Mouse (Mus musculus) forebrain, embryonic 11.5 days (tissue): ENCODE data around the gene Ces2c. TPM values are rescaled to one million over a fixed set of nuclear protein-coding genes. Genes with fewer than 3 reads are reported as not detected.
"Not testable (repeated sequence)": the region's sequence is repeated elsewhere in the genome, so short reads cannot be mapped to it uniquely, and the experiment has no call there.

Experiments used
- ATAC-seq: fragments of 200-750 bp; cut with Nextera tagmentation; replicated peaks from 2 replicates; pipeline ENCODE4 v1.8.0; 2017; ENCODE audit warnings: moderate TSS enrichment; ENCODE audit not compliant: low FRiP score
- DNase-seq: peaks from one replicate; pipeline ENCODE4 v3.0.0-alpha.2; 2017; ENCODE audit warnings: low spot score
- H3K27ac ChIP-seq: fragments of 300-500 bp; sonication (generic); 2 replicates; pipeline ENCODE4 v1.5.1; 2014; ENCODE audit warnings: low read depth, low read length
- H3K27me3 ChIP-seq: fragments of 300-500 bp; sonication (generic); 2 replicates; pipeline ENCODE4 v1.6.1; 2014; ENCODE audit warnings: mild to moderate bottlenecking, low read length, mixed read lengths; ENCODE audit not compliant: control insufficient read depth, insufficient read depth
- H3K36me3 ChIP-seq: fragments of 300-500 bp; sonication (generic); 2 replicates; pipeline ENCODE4 v1.6.1; 2014; ENCODE audit warnings: mild to moderate bottlenecking, low read length, moderate library complexity, mixed read lengths; ENCODE audit not compliant: control insufficient read depth, insufficient read depth
- H3K4me1 ChIP-seq: fragments of 300-500 bp; sonication (generic); replicated peaks from 2 replicates; pipeline ENCODE4 v1.6.1; 2014; ENCODE audit warnings: low read length, mixed read lengths; ENCODE audit not compliant: control insufficient read depth, insufficient read depth
- H3K4me2 ChIP-seq: fragments of 300-500 bp; sonication (generic); 2 replicates; pipeline ENCODE4 v1.6.1; 2014; ENCODE audit warnings: low read depth, mild to moderate bottlenecking, low read length, moderate library complexity, mixed read lengths; ENCODE audit not compliant: severe bottlenecking
- H3K4me3 ChIP-seq: fragments of 300-500 bp; sonication (generic); 2 replicates; pipeline ENCODE4 v1.5.1; 2014; ENCODE audit warnings: low read depth, low read length
- H3K9ac ChIP-seq: fragments of 300-500 bp; sonication (generic); 2 replicates; pipeline ENCODE4 v1.6.1; 2014; ENCODE audit warnings: low read length
- H3K9me3 ChIP-seq: fragments of 300-500 bp; sonication (generic); 2 replicates; pipeline ENCODE4 v1.6.1; 2016; ENCODE audit warnings: low read length, mixed read lengths; ENCODE audit not compliant: control insufficient read depth
- WGBS: fragments of 180-500 bp; shearing (Covaris S2); extraction: QIAGEN DNeasy Blood & Tissue Kit; methylation state at CpG from one replicate; pipeline ENCODE4 v1.1.7; 2014; 5-methylcytosine and 5-hydroxymethylcytosine counted together
- polyA plus RNA-seq: library from polyadenylated mRNA; unstranded; fragments of >200 nt; fragmentation: Nextera tagmentation; extraction: Ambion mirVana; gene quantifications from 2 replicates; pipeline ENCODE4 v1.2.1, GENCODE M21; 2014

The Ces2c gene
- polyA plus RNA-seq, 1 experiment from 2014 or later = not detected

DNA sequence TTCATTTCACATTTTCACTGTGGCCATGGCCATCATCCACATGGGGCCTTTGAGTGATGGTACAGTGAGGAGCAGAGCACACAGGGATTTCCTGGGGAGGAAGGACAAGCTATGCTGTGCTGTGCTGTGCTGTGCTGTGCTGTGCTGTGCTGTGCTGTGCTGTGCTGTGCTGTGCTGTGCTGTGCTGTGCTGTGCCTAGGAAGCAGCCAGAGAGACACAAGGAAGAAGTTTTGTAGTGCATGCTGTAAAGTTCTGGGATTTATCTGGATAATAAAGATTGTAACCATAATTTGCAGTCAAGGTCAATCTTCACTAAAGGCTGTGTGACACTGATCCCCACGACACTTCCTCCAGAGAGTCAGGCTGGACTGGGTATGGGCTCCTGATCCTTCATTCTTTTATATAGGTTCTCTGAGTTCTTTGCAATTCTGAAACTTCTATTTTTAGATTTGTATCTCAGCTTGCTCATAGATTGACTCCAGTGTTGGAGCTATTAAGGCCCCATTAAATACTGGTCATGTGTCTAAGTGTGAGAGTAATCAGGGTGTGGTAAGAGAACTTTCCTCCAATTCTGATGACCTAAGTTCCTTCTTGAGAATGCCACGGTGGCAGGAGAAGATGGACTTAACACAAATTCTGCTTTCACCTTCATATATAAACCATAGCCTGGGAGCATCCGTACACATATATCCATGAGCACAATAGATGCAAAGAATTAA lies 5.3 kb upstream of the Ces2c start:
- ATAC-seq = no peak
- no peaks in the 10 kb centered on the region for H3K36me3 ChIP-seq
- 80% methylated on average over 3 of the region's 3 CpGs for WGBS

DNA sequence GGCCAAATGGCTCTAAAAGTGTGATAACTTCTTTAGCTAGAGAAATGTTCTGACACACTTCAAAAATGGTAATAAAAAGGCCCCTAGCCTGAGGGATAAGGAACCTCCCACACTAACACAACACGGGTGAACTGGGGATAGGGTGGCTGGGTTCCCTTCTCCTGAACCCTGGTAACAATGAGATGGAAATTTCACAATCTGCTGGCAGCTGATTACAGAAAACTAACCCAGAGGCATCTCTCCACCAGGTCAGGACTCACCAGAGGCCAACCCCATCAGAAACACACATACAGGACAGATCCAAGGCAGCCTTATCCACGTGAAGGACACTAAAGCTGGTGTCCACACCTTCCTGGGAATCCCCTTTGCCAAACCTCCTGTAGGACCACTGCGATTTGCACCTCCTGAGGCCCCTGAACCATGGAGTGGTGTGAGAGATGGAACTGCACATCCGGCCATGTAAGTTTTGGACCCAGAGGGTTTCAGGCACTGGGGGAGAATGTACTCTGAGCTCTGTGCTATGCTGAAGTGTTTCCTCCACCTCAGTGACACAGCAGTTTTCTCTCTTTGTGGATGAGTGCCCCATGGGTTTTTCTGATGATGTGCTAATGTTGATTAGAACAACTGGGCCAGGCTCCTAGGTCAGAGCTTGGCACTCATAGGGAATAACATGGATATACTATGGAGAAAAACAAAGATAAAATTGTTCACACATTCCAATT lies 1.0 kb downstream of the Ces2c start:
- 75% methylated on average over 4 of the region's 4 CpGs for WGBS
- H3K4me3 ChIP-seq = no peak overlapping the region
- no peaks in the 10 kb centered on the region for H3K9me3 ChIP-seq
- no peak for DNase-seq
- H3K9ac ChIP-seq = no peak overlapping the region
- H3K27ac ChIP-seq = no peak overlapping the region
- H3K36me3 ChIP-seq = no peaks in the 10 kb centered on the region
- no peak overlapping the region for H3K4me2 ChIP-seq
- ATAC-seq = no peak
- H3K27me3 ChIP-seq = no peaks in the 10 kb centered on the region
- no peaks in the 10 kb centered on the region for H3K4me1 ChIP-seq

More for the DNA sequence above, 5.3 kb upstream of the Ces2c start:
- no peak overlapping the region for H3K4me3 ChIP-seq
- no peaks in the 10 kb centered on the region for H3K9me3 ChIP-seq
- H3K4me1 ChIP-seq = no peaks in the 10 kb centered on the region
- H3K27ac ChIP-seq = no peak overlapping the region
- DNase-seq = no peak
- H3K27me3 ChIP-seq = no peaks in the 10 kb centered on the region
- H3K9ac ChIP-seq = no peak overlapping the region
- H3K4me2 ChIP-seq = no peak overlapping the region

DNA sequence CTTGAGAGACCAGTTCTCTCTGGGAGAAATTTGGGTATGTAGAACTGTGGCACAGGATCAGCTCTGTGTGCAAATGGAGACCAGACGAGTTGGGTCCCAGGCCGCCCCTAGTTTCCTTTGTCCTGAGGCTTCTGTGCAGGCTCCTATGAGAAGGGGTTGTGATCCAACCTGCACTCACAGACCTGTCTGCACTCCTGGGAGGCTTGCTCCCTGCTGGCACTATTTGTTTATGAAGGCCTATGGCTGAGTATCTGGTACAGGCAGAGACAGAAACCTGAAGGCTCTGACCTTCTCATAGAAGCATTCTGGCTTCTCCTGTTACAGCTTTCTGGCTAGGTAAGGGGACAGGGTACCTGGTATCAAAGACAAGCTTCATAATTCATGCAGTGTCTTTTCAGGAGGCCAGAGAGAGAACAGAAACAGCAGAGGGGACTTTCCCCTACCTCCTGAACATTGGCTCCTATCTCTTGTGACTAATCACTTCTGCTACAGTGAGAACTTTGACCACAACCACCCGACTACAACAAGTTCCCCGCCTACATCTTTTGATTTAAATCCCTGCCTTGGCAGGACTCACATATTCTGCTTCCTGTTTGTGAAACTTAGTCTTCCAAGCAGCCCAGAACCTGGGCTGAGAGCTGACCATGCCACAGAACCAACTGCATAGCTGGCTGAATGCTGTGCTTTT lies 20.1 kb downstream of the Ces2c start:
- not testable (repeated sequence) for H3K27ac ChIP-seq, ATAC-seq, H3K9ac ChIP-seq, H3K4me3 ChIP-seq, H3K4me1 ChIP-seq, H3K27me3 ChIP-seq, H3K4me2 ChIP-seq, DNase-seq, H3K9me3 ChIP-seq, H3K36me3 ChIP-seq
- no CpG with 5 or more reads among the region's 4 CpGs for WGBS

- H3K36me3 ChIP-seq, DNase-seq, H3K4me3 ChIP-seq, H3K4me2 ChIP-seq, ATAC-seq, H3K9ac ChIP-seq, H3K4me1 ChIP-seq, H3K9me3 ChIP-seq, H3K27me3 ChIP-seq, H3K27ac ChIP-seq: not testable (repeated sequence)
- no CpG with 5 or more reads among the region's 2 CpGs for WGBS
These were observed 22.0 kb downstream of the Ces2c start for GRCm38 (mm10) chr8:104868876-104869275.

GRCm38 (mm10) chr8:104886223-104886926 lies 39.5 kb downstream of the Ces2c start:
- H3K9me3 ChIP-seq, H3K27me3 ChIP-seq, H3K4me3 ChIP-seq, H3K4me2 ChIP-seq, H3K27ac ChIP-seq, H3K36me3 ChIP-seq, H3K4me1 ChIP-seq, ATAC-seq, DNase-seq, H3K9ac ChIP-seq: not testable (repeated sequence)
- no CpG with 5 or more reads among the region's 4 CpGs for WGBS

GRCm38 (mm10) chr8:104901746-104902145 lies 54.9 kb downstream of the Ces2c start:
- H3K4me3 ChIP-seq = no peak overlapping the region
- H3K9ac ChIP-seq = no peak overlapping the region
- no peaks in the 10 kb centered on the region for H3K4me1 ChIP-seq
- ATAC-seq = no peak
- DNase-seq = no peak
- H3K27me3 ChIP-seq = no peaks in the 10 kb centered on the region
- no peaks in the 10 kb centered on the region for H3K36me3 ChIP-seq
- H3K27ac ChIP-seq = no peak overlapping the region
- 79% methylated on average over 2 of the region's 2 CpGs for WGBS
- no peak overlapping the region for H3K4me2 ChIP-seq
- no peaks in the 10 kb centered on the region for H3K9me3 ChIP-seq

Other genes starting within 250 kb of the Ces2c start
- not detected in 2 replicates for gene Cdh16, start 222.7 kb upstream of the Ces2c start, polyA plus RNA-seq
- 0.90 and 1.3 TPM in 2 replicates for gene Rrad, start 215.7 kb upstream of the Ces2c start, polyA plus RNA-seq
- 89.2 and 90.0 TPM in 2 replicates for gene Ciao2b, start 205.1 kb upstream of the Ces2c start, polyA plus RNA-seq
- not detected in 2 replicates for gene Ces2a, start 113.1 kb upstream of the Ces2c start, polyA plus RNA-seq
- gene Ces2b, start 15.5 kb upstream of the Ces2c start, polyA plus RNA-seq = 0.31 TPM in 1 of 2 replicates, not detected in the other
- gene Ces2e, start 79.2 kb downstream of the Ces2c start, polyA plus RNA-seq = not detected in 2 replicates
- gene Ces2f, start 100.3 kb downstream of the Ces2c start, polyA plus RNA-seq = not detected in 2 replicates
- not detected in 2 replicates for gene Ces2g, start 114.7 kb downstream of the Ces2c start, polyA plus RNA-seq
- not detected in 2 replicates for gene Ces2h, start 153.8 kb downstream of the Ces2c start, polyA plus RNA-seq
- not detected in 2 replicates for gene Ces3a, start 201.5 kb downstream of the Ces2c start, polyA plus RNA-seq
- gene Ces3b, start 236.7 kb downstream of the Ces2c start, polyA plus RNA-seq = not detected in 2 replicates